Mouse (Mus musculus): Measurements from ENCODE around the gene Olfr1026.

GRCm38 (mm10) chr2:85885340-85885739, 36.0 kb upstream of the Olfr1026 start, which contains the start of gene Olfr1023:
- TF ChIP-seq CTCF (IDR thresholded peaks at IDR 0.05; ENCODE audit: borderline replicate concordance, extremely low read depth, insufficient read depth, insufficient read length) = no peak
- TF ChIP-seq POLR2A (IDR thresholded peaks at IDR 0.05; ENCODE audit: borderline replicate concordance, extremely low read depth, insufficient read depth, insufficient read length, poor library complexity, severe bottlenecking) = no peak

All from brain, embryonic 14.5 days (tissue).